Mouse (Mus musculus) heart, embryonic 12.5 days (tissue): ENCODE results near the gene Pagr1a. TPM values are rescaled to one million over a fixed set of nuclear protein-coding genes. Genes with fewer than 3 reads are reported as not detected.

Experiments
- ATAC-seq: fragments of 200-750 bp; cut with Nextera tagmentation; 2 replicates; pipeline ENCODE4 v1.8.0; 2017; ENCODE audit warnings: moderate TSS enrichment, moderate library complexity; ENCODE audit not compliant: insufficient number of reproducible peaks, low FRiP score
- H3K27ac ChIP-seq: fragments of 300-500 bp; sonication (generic); 2 replicates; pipeline ENCODE4 v1.5.1; 2016; ENCODE audit warnings: mild to moderate bottlenecking, moderate library complexity; ENCODE audit not compliant: poor library complexity, severe bottlenecking
- H3K27me3 ChIP-seq: fragments of 300-500 bp; sonication (generic); replicated peaks from 2 replicates; pipeline ENCODE4 v1.6.1; 2016; ENCODE audit warnings: mild to moderate bottlenecking, moderate library complexity
- H3K36me3 ChIP-seq: fragments of 300-500 bp; sonication (generic); 2 replicates; pipeline ENCODE4 v1.6.1; 2016; ENCODE audit warnings: mild to moderate bottlenecking, moderate library complexity
- H3K4me1 ChIP-seq: fragments of 300-500 bp; sonication (generic); replicated peaks from 2 replicates; pipeline ENCODE4 v1.6.1; 2016; ENCODE audit warnings: mild to moderate bottlenecking
- H3K4me2 ChIP-seq: fragments of 300-500 bp; sonication (generic); 2 replicates; pipeline ENCODE4 v1.6.1; 2016; ENCODE audit warnings: mild to moderate bottlenecking, moderate library complexity
- H3K4me3 ChIP-seq: fragments of 300-500 bp; sonication (generic); 2 replicates; pipeline ENCODE4 v1.5.1; 2016; ENCODE audit warnings: mild to moderate bottlenecking
- H3K9ac ChIP-seq: fragments of 300-500 bp; sonication (generic); 2 replicates; pipeline ENCODE4 v1.6.1; 2016; ENCODE audit warnings: mild to moderate bottlenecking, moderate library complexity
- H3K9me3 ChIP-seq: fragments of 300-500 bp; sonication (generic); replicated peaks from 2 replicates; pipeline ENCODE4 v1.6.1; 2016; ENCODE audit warnings: mild to moderate bottlenecking, moderate library complexity
- WGBS: fragments of 180-500 bp; shearing (Covaris S2); methylation state at CpG from one replicate; pipeline ENCODE4 v1.1.7; 2016; 5-methylcytosine and 5-hydroxymethylcytosine counted together
- polyA plus RNA-seq: library from polyadenylated mRNA; unstranded; fragments of >200 nt; fragmentation: Nextera tagmentation; extraction: Ambion mirVana; gene quantifications from 2 replicates; pipeline ENCODE4 v1.2.1, GENCODE M21; 2016

The Pagr1a gene
- polyA plus RNA-seq, 1 experiment from 2014 or later, result 31.4 TPM

GRCm38 (mm10) chr7:127012374-127012773 is 4.8 kb downstream of the Pagr1a start:
- no peak for ATAC-seq
- H3K27ac ChIP-seq, result no peak overlapping the region
- no peak overlapping the region for H3K4me3 ChIP-seq
- no peak overlapping the region for H3K4me2 ChIP-seq
- H3K4me1 ChIP-seq, result peaks cover 43% of the 10 kb centered on the region
- no peaks in the 10 kb centered on the region for H3K9me3 ChIP-seq
- WGBS, result 73% methylated on average over 6 of the region's 6 CpGs
- H3K9ac ChIP-seq, result no peak overlapping the region
- H3K36me3 ChIP-seq, result peaks cover 36% of the 10 kb centered on the region
- no peaks in the 10 kb centered on the region for H3K27me3 ChIP-seq

DNA sequence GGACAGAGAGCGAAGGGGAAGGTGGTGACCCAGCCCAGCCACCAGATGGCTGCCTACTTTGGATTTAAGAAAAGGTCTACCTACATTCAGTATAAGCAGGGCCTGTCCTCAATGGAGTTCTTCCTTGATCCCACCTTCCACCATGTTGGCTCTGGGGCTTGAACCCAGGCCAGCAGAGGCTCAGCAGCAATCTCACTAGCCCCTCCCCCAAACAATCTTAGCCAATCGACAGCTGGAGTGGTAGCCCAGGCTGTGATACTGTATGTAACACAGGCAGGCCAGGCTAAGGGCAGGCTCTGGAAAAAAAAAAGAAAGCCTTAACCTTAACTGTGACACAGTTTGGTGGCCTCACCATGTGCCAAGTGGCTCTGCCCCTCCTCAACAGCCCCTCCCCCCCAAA is 5.4 kb downstream of the Pagr1a start:
- no peaks in the 10 kb centered on the region for H3K9me3 ChIP-seq
- H3K27me3 ChIP-seq, result no peaks in the 10 kb centered on the region
- no peak overlapping the region for H3K27ac ChIP-seq
- no peak overlapping the region for H3K4me3 ChIP-seq
- no peak overlapping the region for H3K4me2 ChIP-seq
- no peak overlapping the region for H3K9ac ChIP-seq
- WGBS, result 70% methylated on average over 2 of the region's 2 CpGs
- peaks cover 36% of the 10 kb centered on the region for H3K36me3 ChIP-seq
- H3K4me1 ChIP-seq, result peaks cover 43% of the 10 kb centered on the region
- no peak for ATAC-seq

GRCm38 (mm10) chr7:127011051-127011450 is 6.1 kb downstream of the Pagr1a start:
- Histone ChIP-seq H3K27me3 (no peaks in the 10 kb centered on the region), H3K36me3 (peaks cover 36% of the 10 kb centered on the region)
- WGBS, result 88% methylated on average over 2 of the region's 2 CpGs

DNA sequence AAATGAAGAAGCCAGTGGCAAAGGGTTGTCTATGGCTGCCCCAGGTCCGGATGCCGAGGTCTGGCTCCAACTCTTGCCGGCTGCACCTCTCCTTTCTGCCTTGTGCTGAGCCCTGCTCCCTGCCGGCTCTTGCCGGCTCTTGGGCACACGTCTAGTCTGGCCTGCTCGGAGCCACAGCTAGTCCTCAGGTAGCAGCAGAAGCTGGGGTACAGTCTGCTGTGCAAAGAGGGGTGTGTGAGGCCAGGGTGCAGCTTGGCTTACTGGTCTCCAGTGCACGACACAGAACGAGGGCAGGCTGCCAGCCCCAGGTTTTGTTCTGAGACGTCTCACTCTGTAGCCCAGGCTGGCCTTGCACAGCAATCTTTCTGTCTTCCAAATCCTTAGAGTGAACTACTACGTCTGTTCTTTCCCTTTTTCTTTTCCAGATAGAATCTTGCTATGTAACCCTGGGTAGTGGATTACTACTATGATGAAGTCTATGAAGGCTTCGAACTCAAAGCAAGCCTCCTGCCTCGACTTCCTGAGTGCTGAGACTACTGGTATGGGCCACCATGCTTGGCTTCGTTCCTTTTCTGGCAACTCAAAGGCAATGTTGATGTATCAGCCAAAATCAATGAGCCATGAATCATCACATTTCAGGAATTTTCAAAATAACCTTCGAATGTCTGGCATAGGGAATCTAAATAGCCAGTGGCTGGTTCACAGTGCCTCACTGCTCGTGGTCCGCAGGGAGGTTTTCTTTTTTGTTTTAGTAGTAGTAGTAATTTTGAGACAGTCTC is 7.7 kb downstream of the Pagr1a start:
- peak overlapping the region; percentile 59; the same call in 1 of the 2 replicates for H3K27ac ChIP-seq
- H3K9ac ChIP-seq, result no peak overlapping the region; the same call in 1 of the 2 replicates
- ATAC-seq, result no peak
- no peaks in the 10 kb centered on the region for H3K9me3 ChIP-seq
- H3K27me3 ChIP-seq, result no peaks in the 10 kb centered on the region
- no peak overlapping the region for H3K4me2 ChIP-seq
- WGBS, result 76% methylated on average over 17 of the region's 17 CpGs
- H3K4me1 ChIP-seq, result peaks cover 28% of the 10 kb centered on the region
- no peak overlapping the region for H3K4me3 ChIP-seq
- H3K36me3 ChIP-seq, result peaks cover 27% of the 10 kb centered on the region

More at GRCm38 (mm10) chr7:127011051-127011450, 6.1 kb downstream of the Pagr1a start:
- ATAC-seq, result no peak
- H3K9me3 ChIP-seq, result no peaks in the 10 kb centered on the region
- H3K27ac ChIP-seq, result no peak overlapping the region
- H3K4me3 ChIP-seq, result no peak overlapping the region
- peaks cover 43% of the 10 kb centered on the region for H3K4me1 ChIP-seq
- H3K4me2 ChIP-seq, result no peak overlapping the region
- no peak overlapping the region for H3K9ac ChIP-seq

DNA sequence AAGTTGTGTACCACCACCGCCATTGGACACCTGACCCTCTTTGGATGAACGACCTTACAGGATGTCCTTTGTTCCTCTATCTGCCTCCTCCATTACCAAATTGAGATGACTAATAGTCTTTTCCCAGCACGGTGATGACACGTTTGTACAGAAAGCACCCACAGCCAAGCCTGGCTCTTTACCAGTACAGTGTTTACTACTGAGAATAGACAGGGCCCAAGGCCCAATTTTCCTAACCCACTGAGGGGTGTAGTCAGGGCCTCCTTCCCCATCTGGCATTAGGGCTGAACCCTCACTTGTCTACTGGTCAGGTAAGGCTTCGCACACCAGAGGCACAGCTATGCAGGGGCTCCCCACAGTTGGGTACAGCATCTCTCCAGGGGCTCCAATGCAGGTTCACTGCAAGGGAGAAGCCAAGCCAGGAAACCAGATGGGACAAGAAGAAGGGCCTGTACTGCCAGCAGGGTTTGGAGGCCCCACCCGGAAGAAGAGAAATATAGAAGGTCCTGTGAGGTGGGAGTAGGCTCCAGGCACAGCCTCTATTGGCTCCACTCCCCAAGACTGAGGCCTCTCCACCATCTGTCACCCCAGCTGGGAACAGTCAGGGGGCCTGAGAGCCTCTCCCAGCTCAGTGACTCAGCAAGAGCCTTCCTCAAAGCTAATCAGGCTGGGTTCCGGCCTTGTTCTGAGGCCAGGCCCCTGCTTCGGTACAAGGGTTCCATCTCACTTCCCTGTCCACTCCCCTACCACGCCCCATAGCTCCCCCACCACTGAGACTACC is 8.7 kb downstream of the Pagr1a start:
- WGBS, result 37% methylated on average over 9 of the region's 9 CpGs
- Histone ChIP-seq H3K27ac (peak overlapping the region; percentile 59), H3K9me3 (no peaks in the 10 kb centered on the region), H3K36me3 (peaks cover 24% of the 10 kb centered on the region), H3K9ac (peak overlapping the region; percentile 21), H3K4me2 (no peak overlapping the region), H3K27me3 (no peaks in the 10 kb centered on the region), H3K4me3 (no peak overlapping the region), H3K4me1 (peaks cover 18% of the 10 kb centered on the region)
- peak; percentile 87 for ATAC-seq

GRCm38 (mm10) chr7:127007313-127008024 is 9.7 kb downstream of the Pagr1a start:
- H3K9me3 ChIP-seq, result no peaks in the 10 kb centered on the region
- H3K27ac ChIP-seq, result no peak overlapping the region
- no peak overlapping the region for H3K4me3 ChIP-seq
- WGBS, result 89% methylated on average over 6 of the region's 6 CpGs
- H3K4me2 ChIP-seq, result no peak overlapping the region
- ATAC-seq, result no peak
- peaks cover 14% of the 10 kb centered on the region for H3K36me3 ChIP-seq
- no peaks in the 10 kb centered on the region for H3K27me3 ChIP-seq
- H3K4me1 ChIP-seq, result peaks cover 14% of the 10 kb centered on the region
- no peak overlapping the region; the same call in 1 of the 2 replicates for H3K9ac ChIP-seq

- Histone ChIP-seq H3K4me2 (no peak overlapping the region), H3K4me3 (no peak overlapping the region), H3K27ac (no peak overlapping the region), H3K4me1 (peaks cover 13% of the 10 kb centered on the region), H3K9me3 (no peaks in the 10 kb centered on the region), H3K36me3 (no peaks in the 10 kb centered on the region), H3K27me3 (no peaks in the 10 kb centered on the region), H3K9ac (no peak overlapping the region)
- WGBS, result 88% methylated on average over 4 of the region's 4 CpGs
- ATAC-seq, result no peak
These were observed 12.9 kb downstream of the Pagr1a start for GRCm38 (mm10) chr7:127004122-127004875.

DNA sequence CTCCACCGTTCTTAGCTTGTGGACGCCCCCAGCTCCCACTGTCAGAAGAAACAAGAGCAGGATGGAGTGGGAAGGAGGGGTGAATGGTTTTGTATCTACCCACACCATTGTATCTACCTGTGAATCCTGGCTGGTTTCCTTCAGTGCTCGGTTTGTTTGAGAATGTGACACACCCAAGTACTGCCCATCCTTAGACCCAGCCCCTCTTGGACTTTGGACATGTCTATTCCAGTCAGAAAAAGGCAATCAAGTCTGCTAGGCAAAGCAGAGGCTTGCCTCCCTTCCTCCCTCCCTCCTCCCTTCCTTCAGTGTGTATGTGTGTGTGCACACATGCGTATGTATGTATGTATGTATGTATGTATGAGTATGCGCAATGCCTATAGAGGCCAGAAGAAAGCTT is 13.5 kb downstream of the Pagr1a start:
- Histone ChIP-seq H3K9ac (no peak overlapping the region), H3K4me1 (peaks cover 6% of the 10 kb centered on the region), H3K36me3 (no peaks in the 10 kb centered on the region), H3K4me3 (no peak overlapping the region), H3K27me3 (no peaks in the 10 kb centered on the region), H3K27ac (no peak overlapping the region), H3K4me2 (no peak overlapping the region), H3K9me3 (no peaks in the 10 kb centered on the region)
- WGBS, result 88% methylated on average over 5 of the region's 5 CpGs
- no peak for ATAC-seq

DNA sequence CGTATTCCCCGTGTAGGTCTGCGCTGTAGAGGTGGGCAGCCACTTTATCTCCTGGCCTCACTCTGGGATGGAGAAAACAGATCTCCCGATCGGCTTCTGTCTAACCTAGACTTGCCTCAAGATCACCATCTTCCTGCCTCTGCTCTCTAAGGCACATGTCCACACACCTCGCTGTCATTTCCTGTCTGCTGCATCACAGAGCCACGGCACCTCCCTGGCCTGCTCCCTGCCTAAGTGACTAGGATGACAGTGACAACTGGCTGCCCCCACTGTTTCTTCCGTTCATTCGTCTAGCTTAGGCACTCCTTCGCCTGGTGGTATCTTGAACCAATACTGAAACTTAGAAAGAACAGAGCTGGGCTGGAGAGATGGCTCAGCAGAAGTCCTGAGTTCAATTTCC is 17.6 kb downstream of the Pagr1a start:
- WGBS, result 67% methylated on average over 10 of the region's 10 CpGs
- no peak for ATAC-seq
- no peak overlapping the region for H3K4me3 ChIP-seq
- H3K4me1 ChIP-seq, result no peaks in the 10 kb centered on the region
- no peak overlapping the region for H3K4me2 ChIP-seq
- 0 out of 2 replicates have a peak, but pooled peaks cover 4% of the 10 kb centered on the region for H3K9me3 ChIP-seq
- H3K27ac ChIP-seq, result no peak overlapping the region
- H3K36me3 ChIP-seq, result peaks cover 12% of the 10 kb centered on the region
- H3K27me3 ChIP-seq, result no peaks in the 10 kb centered on the region
- no peak overlapping the region for H3K9ac ChIP-seq

DNA sequence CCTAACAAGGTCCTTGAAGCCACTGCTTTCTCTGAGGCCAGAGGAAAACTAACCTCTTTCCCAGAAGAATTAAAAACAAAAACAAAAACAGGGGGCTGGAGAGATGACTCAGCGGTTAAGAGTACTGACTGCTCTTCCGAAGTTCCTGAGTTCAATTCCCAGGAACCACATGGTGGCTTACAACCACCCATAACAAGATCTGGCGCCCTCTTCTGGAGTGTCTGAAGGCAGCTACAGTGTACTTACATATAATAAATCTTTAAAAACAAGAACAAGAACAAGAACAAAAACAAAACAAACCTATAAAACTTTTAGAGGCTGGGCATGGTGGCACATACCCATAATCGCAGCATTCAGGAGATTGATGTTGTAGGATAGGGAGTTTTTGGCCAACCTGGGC is 20.7 kb downstream of the Pagr1a start:
- Histone ChIP-seq H3K27ac (no peak overlapping the region), H3K9ac (no peak overlapping the region), H3K4me2 (no peak overlapping the region), H3K36me3 (peaks cover 12% of the 10 kb centered on the region), H3K4me3 (no peak overlapping the region), H3K27me3 (no peaks in the 10 kb centered on the region), H3K4me1 (no peaks in the 10 kb centered on the region), H3K9me3 (0 out of 2 replicates have a peak, but pooled peaks cover 4% of the 10 kb centered on the region)
- no peak for ATAC-seq
- 77% methylated on average over 4 of the region's 4 CpGs for WGBS
